Mouse (Mus musculus) midbrain, embryonic 14.5 days (tissue): Measurements from ENCODE around the gene Relb. TPM values are rescaled to one million over a fixed set of nuclear protein-coding genes. Genes with fewer than 3 reads are reported as not detected.

Experiments
- ATAC-seq: fragments of 200-750 bp; cut with Nextera tagmentation; 2 replicates; pipeline ENCODE4 v1.8.0; 2017; ENCODE audit warnings: moderate number of reproducible peaks, moderate library complexity; ENCODE audit not compliant: low FRiP score, low TSS enrichment
- DNase-seq: peaks from one replicate; pipeline ENCODE4 v3.0.0-alpha.2; 2015
- H3K27ac ChIP-seq: fragments of 300-500 bp; sonication (generic); replicated peaks from 2 replicates; pipeline ENCODE4 v1.5.1; 2014; ENCODE audit warnings: mild to moderate bottlenecking, low read depth, low read length, moderate library complexity
- H3K27me3 ChIP-seq: fragments of 300-500 bp; sonication (generic); 2 replicates; pipeline ENCODE4 v1.6.1; 2014; ENCODE audit warnings: low read length, control low read depth, mixed read lengths; ENCODE audit not compliant: control insufficient read depth, insufficient read depth
- H3K36me3 ChIP-seq: fragments of 300-500 bp; sonication (generic); 2 replicates; pipeline ENCODE4 v1.6.1; 2014; ENCODE audit warnings: low read length, control low read depth; ENCODE audit not compliant: control insufficient read depth, insufficient read depth
- H3K4me1 ChIP-seq: fragments of 300-500 bp; sonication (generic); 2 replicates; pipeline ENCODE4 v1.6.1; 2014; ENCODE audit warnings: mild to moderate bottlenecking, antibody characterized with exemption, low read length, control low read depth; ENCODE audit not compliant: control insufficient read depth, insufficient read depth
- H3K4me2 ChIP-seq: fragments of 300-500 bp; sonication (generic); 2 replicates; pipeline ENCODE4 v1.6.1; 2014; ENCODE audit warnings: mild to moderate bottlenecking, low read length, moderate library complexity
- H3K4me3 ChIP-seq: fragments of 300-500 bp; sonication (generic); replicated peaks from 2 replicates; pipeline ENCODE4 v1.5.1; 2014; ENCODE audit warnings: low read depth, low read length
- H3K9ac ChIP-seq: fragments of 300-500 bp; sonication (generic); replicated peaks from 2 replicates; pipeline ENCODE4 v1.6.1; 2014; ENCODE audit warnings: mild to moderate bottlenecking, low read length, moderate library complexity
- H3K9me3 ChIP-seq: fragments of 300-500 bp; sonication (generic); 2 replicates; pipeline ENCODE4 v1.6.1; 2016; ENCODE audit warnings: low read length, control low read depth, mixed read lengths; ENCODE audit not compliant: control insufficient read depth
- WGBS: fragments of 180-500 bp; shearing (Covaris S2); extraction: QIAGEN DNeasy Blood & Tissue Kit; methylation state at CpG from one replicate; pipeline ENCODE4 v1.1.7; 2014; 5-methylcytosine and 5-hydroxymethylcytosine counted together
- polyA plus RNA-seq: library from polyadenylated mRNA; unstranded; fragments of >200 nt; fragmentation: Nextera tagmentation; extraction: Ambion mirVana; gene quantifications from 2 replicates; pipeline ENCODE4 v1.2.1, GENCODE M21; 2014

Gene Relb
- polyA plus RNA-seq, 1 experiment from 2014 or later, result 5.2 TPM

- no peak for DNase-seq
- WGBS, result 88% methylated on average over 11 of the region's 11 CpGs
Observed at GRCm38 (mm10) chr7:19635074-19635827, 6.0 kb upstream of the Relb start.

DNA sequence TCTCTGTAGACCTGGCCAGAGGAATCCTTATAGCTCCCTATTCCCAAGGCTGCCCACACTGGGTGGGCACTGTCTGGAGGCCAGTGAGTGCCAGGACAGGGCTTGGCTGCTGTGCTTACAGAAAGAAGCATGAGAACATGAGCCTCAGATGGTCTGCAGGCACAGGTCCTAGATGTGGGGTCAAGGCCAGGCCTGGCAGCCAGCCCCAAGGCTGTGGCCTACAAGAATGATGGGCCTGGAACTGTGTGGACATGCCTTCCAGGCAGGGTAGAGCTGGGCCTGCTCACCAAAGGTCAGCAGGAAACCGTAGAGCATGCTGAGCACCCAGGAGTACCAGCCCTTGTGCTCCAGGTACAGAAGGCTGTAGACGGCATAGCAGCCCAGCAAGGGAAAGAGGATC lies 5.4 kb upstream of the Relb start:
- H3K4me1 ChIP-seq, result no peaks in the 10 kb centered on the region
- H3K9me3 ChIP-seq, result no peaks in the 10 kb centered on the region
- H3K9ac ChIP-seq, result no peak overlapping the region
- H3K27me3 ChIP-seq, result no peaks in the 10 kb centered on the region
- H3K36me3 ChIP-seq, result peaks cover 77% of the 10 kb centered on the region
- DNase-seq, result no peak
- H3K4me2 ChIP-seq, result no peak overlapping the region
- no peak for ATAC-seq
- H3K27ac ChIP-seq, result no peak overlapping the region
- no peak overlapping the region for H3K4me3 ChIP-seq
- 96% methylated on average over 2 of the region's 2 CpGs for WGBS

More at GRCm38 (mm10) chr7:19635074-19635827, 6.0 kb upstream of the Relb start:
- Histone ChIP-seq H3K36me3 (peaks cover 84% of the 10 kb centered on the region), H3K27ac (no peak overlapping the region), H3K9me3 (no peaks in the 10 kb centered on the region), H3K27me3 (no peaks in the 10 kb centered on the region), H3K4me1 (no peaks in the 10 kb centered on the region), H3K4me2 (no peak overlapping the region), H3K4me3 (no peak overlapping the region), H3K9ac (no peak overlapping the region)
- ATAC-seq, result no peak

DNA sequence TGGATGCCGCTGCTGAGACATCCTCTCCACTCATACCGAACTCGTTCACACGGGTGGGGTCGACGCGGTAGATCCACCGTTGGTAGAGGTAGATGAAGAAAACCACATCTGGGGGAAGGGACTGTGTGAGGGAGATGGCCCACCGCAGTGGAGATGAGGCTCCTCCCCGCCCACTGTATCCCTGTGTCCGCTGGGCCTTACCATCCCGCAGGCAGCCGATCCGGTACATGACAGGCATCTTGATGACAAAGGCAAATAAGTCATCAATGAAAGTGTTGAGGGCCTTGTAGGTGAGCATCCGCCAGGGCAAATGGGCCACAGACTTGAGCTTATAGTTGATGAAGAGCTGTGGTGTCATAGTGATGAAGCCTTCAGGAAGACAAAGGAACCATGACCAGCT lies 4.6 kb upstream of the Relb start:
- Histone ChIP-seq H3K27me3 (no peaks in the 10 kb centered on the region), H3K36me3 (peaks cover 70% of the 10 kb centered on the region), H3K27ac (no peak overlapping the region), H3K9me3 (no peaks in the 10 kb centered on the region), H3K4me1 (no peaks in the 10 kb centered on the region), H3K9ac (no peak overlapping the region), H3K4me2 (no peak overlapping the region), H3K4me3 (no peak overlapping the region)
- ATAC-seq (no peak), DNase-seq (no peak)
- WGBS, result 94% methylated on average over 15 of the region's 15 CpGs

- Histone ChIP-seq H3K27ac (no peak overlapping the region), H3K9ac (no peak overlapping the region), H3K9me3 (no peaks in the 10 kb centered on the region), H3K4me1 (no peaks in the 10 kb centered on the region; the same call in 1 of the 2 replicates), H3K36me3 (peaks cover 63% of the 10 kb centered on the region), H3K27me3 (no peaks in the 10 kb centered on the region), H3K4me3 (no peak overlapping the region), H3K4me2 (no peak overlapping the region)
- WGBS, result 96% methylated on average over 17 of the region's 17 CpGs
- DNase-seq (no peak), ATAC-seq (no peak)
Observed at GRCm38 (mm10) chr7:19633197-19633596, 4.0 kb upstream of the Relb start.

- Histone ChIP-seq H3K27ac (no peak overlapping the region), H3K9ac (no peak overlapping the region), H3K4me1 (no peaks in the 10 kb centered on the region; the same call in 1 of the 2 replicates), H3K27me3 (no peaks in the 10 kb centered on the region), H3K4me2 (no peak overlapping the region), H3K9me3 (no peaks in the 10 kb centered on the region), H3K4me3 (no peak overlapping the region), H3K36me3 (peaks cover 59% of the 10 kb centered on the region)
- ATAC-seq (no peak), DNase-seq (no peak)
Observed at GRCm38 (mm10) chr7:19632720-19633119, 3.5 kb upstream of the Relb start.

GRCm38 (mm10) chr7:19632275-19632674 lies 3.0 kb upstream of the Relb start:
- Histone ChIP-seq H3K4me1 (no peaks in the 10 kb centered on the region; the same call in 1 of the 2 replicates), H3K4me3 (no peak overlapping the region), H3K9ac (no peak overlapping the region), H3K4me2 (no peak overlapping the region), H3K27ac (no peak overlapping the region), H3K9me3 (no peaks in the 10 kb centered on the region), H3K27me3 (no peaks in the 10 kb centered on the region), H3K36me3 (peaks cover 54% of the 10 kb centered on the region)
- ATAC-seq (no peak), DNase-seq (no peak)

- WGBS, result 1% methylated on average over 57 of the region's 57 CpGs
- peak; percentile 85 for DNase-seq
Observed at GRCm38 (mm10) chr7:19628536-19629360, 490 bp downstream of the Relb start.

DNA sequence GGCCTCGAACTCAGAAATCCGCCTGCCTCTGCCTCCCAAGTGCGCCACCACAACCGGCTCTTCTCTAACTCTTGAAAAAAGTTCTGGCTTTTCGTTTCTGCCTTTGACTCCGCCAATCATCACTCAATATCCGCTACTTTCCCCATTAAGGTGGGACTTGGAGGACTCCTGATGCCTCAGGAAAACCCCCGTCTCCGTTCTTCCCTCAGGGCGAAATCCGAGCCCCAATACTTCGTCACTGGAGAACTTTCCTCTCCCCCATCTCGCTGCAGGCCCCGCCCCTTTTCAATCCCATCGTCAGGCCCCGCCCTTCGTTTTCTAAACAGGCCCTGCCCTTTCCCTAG lies 1.1 kb downstream of the Relb start:
- Histone ChIP-seq H3K4me1 (no peaks in the 10 kb centered on the region; the same call in 1 of the 2 replicates), H3K27me3 (no peaks in the 10 kb centered on the region), H3K9me3 (no peaks in the 10 kb centered on the region), H3K4me2 (peak overlapping the region; percentile 94), H3K27ac (0 out of 2 replicates have a peak overlapping the region, but pooled peaks have one; percentile 46), H3K4me3 (peak overlapping the region; percentile 68), H3K36me3 (peaks cover 13% of the 10 kb centered on the region), H3K9ac (peak overlapping the region; percentile 12; the same call in 1 of the 2 replicates)
- WGBS, result 15% methylated on average over 17 of the region's 17 CpGs
- no peak for DNase-seq
- ATAC-seq, result no peak

More at GRCm38 (mm10) chr7:19628536-19629360, 490 bp downstream of the Relb start:
- Histone ChIP-seq H3K9ac (peak overlapping the region; percentile 46; the same call in 1 of the 2 replicates), H3K4me1 (no peaks in the 10 kb centered on the region; the same call in 1 of the 2 replicates), H3K36me3 (peaks cover 19% of the 10 kb centered on the region), H3K27me3 (no peaks in the 10 kb centered on the region), H3K9me3 (no peaks in the 10 kb centered on the region), H3K4me2 (peak overlapping the region; percentile 94), H3K4me3 (peak overlapping the region; percentile 68), H3K27ac (peak overlapping the region; percentile 63; the same call in 1 of the 2 replicates)
- ATAC-seq, result peak; percentile 86
